Mouse (Mus musculus) mouse trophoblast stem cell (cell line): Measurements from ENCODE around the gene Olfr608.
"Not testable (repeated sequence)": the region's sequence is repeated elsewhere in the genome, so short reads cannot be mapped to it uniquely, and the experiment has no call there.

Experiments used
- in situ Hi-C, 2 experiments: fragments of 300-500 bp; cut with MseI, MboI; formaldehyde crosslinking; loops; 2 replicates in 1 of 2; 3 replicates in 1 of 2; pipeline ENCODE4 v1.15.1; 2025

Olfr608 gene

GRCm38 (mm10) chr7:103469577-103469976, at the start of gene Olfr608:
TSS of gene Olfr608 (plus strand) at chr7:103469877.
- in situ Hi-C loops = no loop called here

DNA sequence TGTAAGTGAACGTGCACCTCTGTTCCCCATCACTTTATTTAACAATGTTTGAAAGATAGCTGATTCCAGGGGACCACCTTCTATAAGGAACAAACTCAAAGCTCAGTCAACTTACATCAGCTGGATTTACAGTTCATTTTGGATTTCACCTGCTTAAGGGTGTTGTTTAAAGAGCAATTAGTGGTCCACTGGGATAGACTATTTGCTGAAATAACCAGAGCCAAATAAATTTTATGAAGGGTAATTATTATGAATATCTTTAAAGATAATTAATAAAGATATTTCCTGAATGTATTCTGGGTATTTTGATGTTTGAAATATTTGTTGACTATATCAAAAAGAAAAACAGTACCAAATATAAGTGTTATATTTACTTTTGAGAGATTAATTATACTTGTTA, 24.3 kb upstream of the Olfr608 start, which contains the start of gene Olfr605:
TSS of gene Olfr605 (minus strand) at position 101 of the 400 bp plus-strand sequence.
- in situ Hi-C loops = no loop called here

- in situ Hi-C loops = no loop called here
Measured at GRCm38 (mm10) chr7:103448746-103449145, 20.9 kb upstream of the Olfr608 start, which contains the start of gene Olfr606. TSS of gene Olfr606 (plus strand) at chr7:103449046.

GRCm38 (mm10) chr7:103460590-103460989, 9.1 kb upstream of the Olfr608 start:
- in situ Hi-C loops = no loop called here

GRCm38 (mm10) chr7:103477106-103477505, 7.4 kb downstream of the Olfr608 start:
- in situ Hi-C loops = not testable (repeated sequence)

DNA sequence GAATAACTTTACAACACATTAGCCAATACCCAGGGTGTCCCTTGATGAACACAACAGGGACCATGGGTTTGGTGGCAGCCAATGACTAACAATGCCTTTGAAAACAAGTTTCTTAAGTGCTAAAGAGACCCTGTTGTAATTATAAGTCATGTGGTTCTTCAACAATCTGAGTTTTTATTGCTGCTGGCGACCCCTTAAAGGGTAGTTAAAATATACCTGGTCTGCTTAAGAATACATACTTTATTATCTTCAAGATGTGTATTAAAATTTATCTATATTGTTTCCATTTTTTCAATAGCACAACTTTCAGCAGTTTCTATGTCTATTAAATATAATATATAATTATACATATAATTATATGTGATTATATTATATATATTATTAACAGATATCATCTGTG, 28.3 kb downstream of the Olfr608 start, which contains the start of gene Olfr609:
TSS of gene Olfr609 (minus strand) at position 101 of the 400 bp plus-strand sequence.
- in situ Hi-C loops = no loop called here

- in situ Hi-C loops = no loop called here
Measured at GRCm38 (mm10) chr7:103512022-103512421, 42.3 kb downstream of the Olfr608 start, which contains the start of gene Olfr610. TSS of gene Olfr610 (minus strand) at chr7:103512122.

GRCm38 (mm10) chr7:103520746-103521145, 51.1 kb downstream of the Olfr608 start, which contains the start of gene Olfr611:
TSS of gene Olfr611 (minus strand) at chr7:103520846.
- in situ Hi-C loops = not testable (repeated sequence)
